Mouse (Mus musculus) CH12.LX (cell line): Measurements from ENCODE around the gene C2cd4d. TPM values are rescaled to one million over a fixed set of nuclear protein-coding genes. Genes with fewer than 3 reads are reported as not detected.

Experiments
- DNase-seq: peaks from one replicate; pipeline ENCODE4 v3.0.0-alpha.2; 2013; ENCODE audit errors: extremely low read depth
- H3K27ac ChIP-seq: 2 replicates; pipeline ENCODE4 v1.5.1; 2012; ENCODE audit warnings: low read depth, mild to moderate bottlenecking, control low read depth, moderate library complexity; ENCODE audit not compliant: insufficient read depth
- H3K27me3 ChIP-seq: replicated peaks from 2 replicates; pipeline ENCODE3; 2012; ENCODE audit warnings: inconsistent platforms
- H3K36me3 ChIP-seq, 2 experiments: replicated peaks in 1 of 2; 2 replicates each; pipeline versions ENCODE3 to v1.6.1; 2012; ENCODE audit warnings: inconsistent platforms in 1 of 2, low read length in 1 of 2, mild to moderate bottlenecking in 1 of 2, mixed read lengths in 1 of 2, moderate library complexity in 1 of 2; ENCODE audit not compliant: control insufficient read depth in 1 of 2, insufficient read depth in 1 of 2
- H3K4me1 ChIP-seq, 2 experiments: 2 replicates each; pipeline ENCODE4 v1.6.1; 2012; ENCODE audit warnings: inconsistent platforms in 1 of 2, moderate library complexity in 1 of 2; ENCODE audit not compliant: insufficient read depth in 2 of 2, control insufficient read depth in 1 of 2
- H3K4me2 ChIP-seq: 2 replicates; pipeline ENCODE4 v1.6.1; 2012; ENCODE audit warnings: low read depth, mild to moderate bottlenecking, control low read depth; ENCODE audit not compliant: poor library complexity, insufficient read depth, severe bottlenecking
- H3K4me3 ChIP-seq, 3 experiments: fragments of 150-350 bp in 1 of 3; sonication (generic) in 1 of 3; replicated peaks in 1 of 3; 2 replicates each; pipeline versions ENCODE3 to v1.5.1; 2011 to 2012; ENCODE audit warnings: low read depth in 2 of 3, low read length in 2 of 3, mild to moderate bottlenecking in 2 of 3, moderate library complexity in 2 of 3, control low read depth in 1 of 3, improper control_type of control experiment in 1 of 3, inconsistent platforms in 1 of 3, mixed read lengths in 1 of 3; ENCODE audit not compliant: poor library complexity in 1 of 3
- H3K79me2 ChIP-seq: replicated peaks from 2 replicates; pipeline ENCODE4 v1.6.1; 2012; ENCODE audit warnings: mild to moderate bottlenecking, moderate library complexity; ENCODE audit not compliant: control insufficient read depth, poor library complexity, insufficient read depth, severe bottlenecking; ENCODE audit errors: extremely low read depth
- H3K9ac ChIP-seq: 2 replicates; pipeline ENCODE4 v1.6.1; 2012; ENCODE audit warnings: low read depth, mild to moderate bottlenecking, control low read depth, moderate library complexity; ENCODE audit not compliant: insufficient read depth
- H3K9me3 ChIP-seq: replicated peaks from 2 replicates; pipeline ENCODE3; 2012; ENCODE audit warnings: low read length, inconsistent platforms, mixed read lengths
- CHD1 ChIP-seq: IDR thresholded peaks from 2 replicates; pipeline ENCODE4 v1.6.1; 2012; ENCODE audit warnings: low read depth, low read length, improper control_type of control experiment, inconsistent platforms
- CHD2 ChIP-seq: IDR thresholded peaks from 2 replicates; pipeline ENCODE4 v1.6.1; 2011; ENCODE audit warnings: low read length, improper control_type of control experiment
- CTCF ChIP-seq, 2 experiments: IDR thresholded peaks in 1 of 2; conservative IDR thresholded peaks in 1 of 2; 2 replicates each; pipeline ENCODE4 v1.5.1; 2011 to 2012; ENCODE audit warnings: low read depth in 2 of 2, low read length in 2 of 2, improper control_type of control experiment in 1 of 2, inconsistent platforms in 1 of 2, mild to moderate bottlenecking in 1 of 2, moderate library complexity in 1 of 2
- EP300 ChIP-seq: IDR thresholded peaks from 2 replicates; pipeline ENCODE4 v1.6.1; 2011; ENCODE audit warnings: low read length, improper control_type of control experiment
- HCFC1 ChIP-seq: IDR thresholded peaks from 2 replicates; pipeline ENCODE4 v1.6.1; 2012; ENCODE audit warnings: low read depth, mild to moderate bottlenecking, inconsistent platforms, low read length, improper control_type of control experiment
- JUN ChIP-seq: IDR thresholded peaks from 2 replicates; pipeline ENCODE4 v1.6.1; 2011; ENCODE audit warnings: low read depth, mild to moderate bottlenecking, low read length, improper control_type of control experiment, moderate library complexity; ENCODE audit not compliant: insufficient read depth
- JUND ChIP-seq: conservative IDR thresholded peaks from 2 replicates; pipeline ENCODE4 v1.6.1; 2011; ENCODE audit warnings: low read depth, low read length, improper control_type of control experiment
- MAFK ChIP-seq: IDR thresholded peaks from 2 replicates; pipeline ENCODE4 v1.6.1; 2011; ENCODE audit warnings: low read length, improper control_type of control experiment; ENCODE audit not compliant: insufficient replicate concordance
- MAX ChIP-seq: IDR thresholded peaks from 2 replicates; pipeline ENCODE4 v1.6.1; 2011; ENCODE audit warnings: low read length, improper control_type of control experiment
- MAZ ChIP-seq: IDR thresholded peaks from 2 replicates; pipeline ENCODE4 v1.6.1; 2012; ENCODE audit warnings: low read depth, mild to moderate bottlenecking, inconsistent platforms, low read length, improper control_type of control experiment, moderate library complexity
- MEF2A ChIP-seq: IDR thresholded peaks from 2 replicates; pipeline ENCODE4 v1.6.1; 2014; ENCODE audit warnings: low read depth, mild to moderate bottlenecking, inconsistent platforms, low read length, improper control_type of control experiment, borderline replicate concordance
- MXI1 ChIP-seq: IDR thresholded peaks from 2 replicates; pipeline ENCODE4 v1.6.1; 2011; ENCODE audit warnings: mild to moderate bottlenecking, low read depth, low read length, improper control_type of control experiment
- NELFE ChIP-seq: IDR thresholded peaks from 2 replicates; pipeline ENCODE4 v1.6.1; 2011; ENCODE audit warnings: low read depth, low read length, improper control_type of control experiment
- NRF1 ChIP-seq: IDR thresholded peaks from 2 replicates; pipeline ENCODE4 v1.6.1; 2014; ENCODE audit warnings: low read depth, mild to moderate bottlenecking, inconsistent platforms, low read length, improper control_type of control experiment, moderate library complexity
- PAX5 ChIP-seq: IDR thresholded peaks from 2 replicates; pipeline ENCODE4 v1.6.1; 2012; ENCODE audit warnings: low read length, inconsistent platforms, mixed read lengths
- POLR2A ChIP-seq: IDR thresholded peaks from 2 replicates; pipeline ENCODE4 v1.6.1; 2011; ENCODE audit warnings: low read depth, mild to moderate bottlenecking, improper control_type of control experiment, low read length
- SMC3 ChIP-seq: IDR thresholded peaks from 2 replicates; pipeline ENCODE4 v1.6.1; 2011; ENCODE audit warnings: low read depth, low read length, improper control_type of control experiment
- TBP ChIP-seq: conservative IDR thresholded peaks from 2 replicates; pipeline ENCODE4 v1.6.1; 2011; ENCODE audit warnings: low read depth, low read length, improper control_type of control experiment
- UBTF ChIP-seq: IDR thresholded peaks from 2 replicates; pipeline ENCODE4 v1.6.1; 2012; ENCODE audit warnings: low read depth, mild to moderate bottlenecking, inconsistent platforms, low read length, improper control_type of control experiment, moderate library complexity
- ZNF384 ChIP-seq: IDR thresholded peaks from 2 replicates; pipeline ENCODE4 v1.6.1; 2012; ENCODE audit warnings: low read depth, low read length, improper control_type of control experiment, inconsistent platforms
- dilution Hi-C: fragments of 300-500 bp; cut with MboI; formaldehyde crosslinking; loops from 2 replicates; pipeline ENCODE4 v1.14.3; 2020; ENCODE audit warnings: low sequenced_read_pairs; ENCODE audit not compliant: extremely low pct_unique_long_range_greater_than_20kb, extremely low pct_ligation_motif_present
- in situ Hi-C: fragments of 300-500 bp; cut with MboI; formaldehyde crosslinking; loops from 3 replicates; pipeline ENCODE4 v1.14.3; 2019; ENCODE audit warnings: low sequenced_read_pairs, low pct_ligation_motif_present, low pct_unique_long_range_greater_than_20kb, mixed read lengths
- polyA plus RNA-seq: library from polyadenylated mRNA; unstranded; fragments of >175 nt; gene quantifications from 2 replicates; pipeline ENCODE4 v1.2.1, GENCODE M21; 2012; ENCODE audit warnings: low read depth; ENCODE audit not compliant: insufficient read length
- total RNA-seq, 2 experiments: library from RNA; depleted of rRNA; stranded (reverse); fragments of 300-350 nt in 1 of 2; fragments of >200 nt in 1 of 2; gene quantifications; 2 replicates each; pipeline ENCODE4 v1.2.3; 2012 to 2014

C2cd4d gene
- total and polyA plus RNA-seq, 3 experiments = not detected

DNA sequence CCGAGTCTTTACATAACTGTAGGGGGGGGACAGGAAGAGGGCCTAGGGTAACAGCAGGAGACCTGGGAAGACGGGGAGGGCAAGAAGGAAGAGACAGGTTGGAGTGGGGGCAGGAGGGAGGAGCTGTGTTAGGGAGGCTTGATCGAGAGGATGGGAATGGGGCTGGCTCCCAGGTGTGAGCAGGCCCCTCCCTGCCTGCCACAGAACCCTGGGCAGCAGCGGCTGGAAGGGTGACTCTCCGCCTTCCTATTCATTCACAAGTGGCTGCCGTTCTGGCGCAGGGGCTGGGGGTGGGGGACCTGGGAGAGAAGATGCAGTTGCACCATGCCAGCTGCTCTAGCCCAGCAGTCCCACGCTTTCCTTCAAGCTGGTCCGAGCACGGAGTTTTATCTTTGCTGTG, 10.9 kb downstream of the C2cd4d start:
- H3K9ac ChIP-seq = no peak overlapping the region
- dilution Hi-C loops (no loop called here), in situ Hi-C loops (no loop called here)
- H3K4me2 ChIP-seq = no peak overlapping the region
- no peaks in the 10 kb centered on the region for H3K27me3 ChIP-seq
- TF ChIP-seq POLR2A (no peak), PAX5 (no peak), MEF2A (no peak), HCFC1 (no peak), JUND (no peak), CHD1 (no peak), SMC3 (no peak), MAZ (no peak), CHD2 (no peak), CTCF (conservative IDR thresholded peaks at IDR 0.05 in 1 of 2, IDR thresholded peaks at IDR 0.05 in 1 of 2; ENCODE audit: low read depth in 2 of 2, low read length in 2 of 2) (no peak), EP300 (no peak), ZNF384 (no peak), MAX (no peak)
- no peak overlapping the region for H3K4me3 ChIP-seq
- no peaks in the 10 kb centered on the region for H3K9me3 ChIP-seq
- peaks cover 18 to 54% of the 10 kb centered on the region in 2 experiments for H3K4me1 ChIP-seq
- DNase-seq = no peak
- no peaks in the 10 kb centered on the region for H3K79me2 ChIP-seq
- no peak overlapping the region for H3K27ac ChIP-seq
- H3K36me3 ChIP-seq = no peaks in the 10 kb centered on the region

DNA sequence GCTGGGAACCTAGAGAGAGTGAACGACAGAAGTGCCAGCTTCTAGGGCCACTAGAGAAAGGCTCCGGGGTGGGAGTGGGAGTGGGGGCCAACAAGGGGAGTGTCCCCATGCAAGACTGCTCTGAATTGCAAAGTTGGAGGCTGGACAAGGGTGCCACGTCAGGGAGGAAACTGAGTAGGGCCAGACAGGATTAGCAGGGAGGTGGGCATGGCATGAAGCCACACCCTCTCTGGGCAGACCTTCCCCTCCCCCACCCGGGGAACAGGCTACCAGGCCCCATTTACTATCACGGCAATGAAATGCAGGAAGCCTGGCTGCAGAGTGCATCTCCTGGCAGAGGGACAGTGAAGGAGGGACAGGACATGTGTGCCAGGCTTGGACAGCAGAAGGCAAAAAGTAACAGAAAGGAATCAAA, 11.4 kb downstream of the C2cd4d start:
- Histone ChIP-seq H3K9ac (no peak overlapping the region), H3K27me3 (no peaks in the 10 kb centered on the region), H3K4me1 (peaks cover 19 to 59% of the 10 kb centered on the region in 2 experiments), H3K79me2 (no peaks in the 10 kb centered on the region), H3K27ac (no peak overlapping the region)
- in situ Hi-C loops = no loop called here
- DNase-seq = no peak
- dilution Hi-C loops = no loop called here
- no peak for TF ChIP-seq JUN
- no peak for TF ChIP-seq UBTF
- TF ChIP-seq NELFE = no peak
- no peak for TF ChIP-seq TBP
- no peak for TF ChIP-seq HCFC1
- no peak for TF ChIP-seq POLR2A
- TF ChIP-seq MXI1 = no peak
- no peak for TF ChIP-seq SMC3
- no peak for TF ChIP-seq NRF1
- no peak for TF ChIP-seq MAX
- no peak for TF ChIP-seq MAFK
- TF ChIP-seq, all 38 proteins: peak for 0
- no peaks in the 10 kb centered on the region for H3K36me3 ChIP-seq
- H3K4me3 ChIP-seq = no peak overlapping the region
- H3K9me3 ChIP-seq = no peaks in the 10 kb centered on the region
- no peak overlapping the region for H3K4me2 ChIP-seq
